Mouse (Mus musculus): ENCODE data around the gene Ctu1. TPM values are rescaled to one million over a fixed set of nuclear protein-coding genes. Genes with fewer than 3 reads are reported as not detected.
A peak's percentile ranks its signal among the peaks of the same experiment; 100 is the strongest.

Gene Ctu1
- polyA plus RNA-seq (2014; fragmentation: Nextera tagmentation; extraction: Ambion mirVana): 18.9 and 20.6 TPM in 2 replicates

- H3K9ac ChIP-seq (ENCODE audit: low read length): peak within 1 kb of the TSS; percentile 72
- DNase-seq (ENCODE audit: low spot score): peak; percentile 98
- H3K4me3 ChIP-seq (ENCODE audit: low read depth, low read length): peak within 1 kb of the TSS; percentile 73
- WGBS: under 1% methylated on average over 26 of the region's 26 CpGs
- H3K36me3 ChIP-seq (ENCODE audit: control insufficient read depth, insufficient read depth, low read length): peaks cover 23% of the 10 kb centered on the region
- peaks cover 3% of the 10 kb centered on the region; the same call in 1 of the 2 replicates for H3K4me1 ChIP-seq (ENCODE audit: control insufficient read depth, insufficient read depth, low read length)
- no peaks in the 10 kb centered on the region for H3K9me3 ChIP-seq (replicated peaks; ENCODE audit: control insufficient read depth, low read length)
- peak; percentile 97 for ATAC-seq
- peak within 1 kb of the TSS; percentile 2; the same call in 1 of the 2 replicates for H3K27ac ChIP-seq (ENCODE audit: low read depth, low read length)
- H3K4me2 ChIP-seq (ENCODE audit: low read length): peak within 1 kb of the TSS; percentile 70
- no peaks in the 10 kb centered on the region for H3K27me3 ChIP-seq (replicated peaks; ENCODE audit: control insufficient read depth, insufficient read depth, low read length)
Measured at GRCm38 (mm10) chr7:43671809-43672580, at the start of gene Ctu1. TSS of gene Ctu1 (plus strand) at chr7:43672016.

GRCm38 (mm10) chr7:43622927-43623326 lies 48.9 kb upstream of the Ctu1 start:
- no peaks in the 10 kb centered on the region for H3K4me1 ChIP-seq (ENCODE audit: control insufficient read depth, insufficient read depth, low read length)
- no peaks in the 10 kb centered on the region for H3K9me3 ChIP-seq (replicated peaks; ENCODE audit: control insufficient read depth, low read length)
- no peak overlapping the region for H3K4me2 ChIP-seq (ENCODE audit: low read length)
- no peak for ATAC-seq
- H3K36me3 ChIP-seq (ENCODE audit: control insufficient read depth, insufficient read depth, low read length): no peaks in the 10 kb centered on the region
- H3K27ac ChIP-seq (ENCODE audit: low read depth, low read length): no peak overlapping the region
- no peak overlapping the region for H3K9ac ChIP-seq (ENCODE audit: low read length)
- WGBS: 85% methylated on average over 7 of the region's 7 CpGs
- no peaks in the 10 kb centered on the region for H3K27me3 ChIP-seq (replicated peaks; ENCODE audit: control insufficient read depth, insufficient read depth, low read length)
- no peak overlapping the region for H3K4me3 ChIP-seq (ENCODE audit: low read depth, low read length)
- DNase-seq (ENCODE audit: low spot score): no peak

- Histone ChIP-seq H3K9ac (ENCODE audit: low read length) (no peak overlapping the region), H3K4me2 (ENCODE audit: low read length) (no peak overlapping the region), H3K4me3 (ENCODE audit: low read depth, low read length) (no peak overlapping the region), H3K4me1 (ENCODE audit: control insufficient read depth, insufficient read depth, low read length) (no peaks in the 10 kb centered on the region), H3K27ac (ENCODE audit: low read depth, low read length) (no peak overlapping the region), H3K9me3 (replicated peaks; ENCODE audit: control insufficient read depth, low read length) (no peaks in the 10 kb centered on the region), H3K27me3 (replicated peaks; ENCODE audit: control insufficient read depth, insufficient read depth, low read length) (no peaks in the 10 kb centered on the region), H3K36me3 (ENCODE audit: control insufficient read depth, insufficient read depth, low read length) (no peaks in the 10 kb centered on the region)
- 17% methylated on average over 10 of the region's 10 CpGs for WGBS
- no peak for ATAC-seq
- DNase-seq (ENCODE audit: low spot score): no peak
Measured at GRCm38 (mm10) chr7:43623819-43624218, 48.0 kb upstream of the Ctu1 start.

- Histone ChIP-seq H3K27ac (ENCODE audit: low read depth, low read length) (no peak overlapping the region), H3K4me3 (ENCODE audit: low read depth, low read length) (no peak overlapping the region), H3K4me2 (ENCODE audit: low read length) (no peak overlapping the region), H3K36me3 (ENCODE audit: control insufficient read depth, insufficient read depth, low read length) (no peaks in the 10 kb centered on the region), H3K9me3 (replicated peaks; ENCODE audit: control insufficient read depth, low read length) (no peaks in the 10 kb centered on the region), H3K9ac (ENCODE audit: low read length) (no peak overlapping the region), H3K27me3 (replicated peaks; ENCODE audit: control insufficient read depth, insufficient read depth, low read length) (no peaks in the 10 kb centered on the region), H3K4me1 (ENCODE audit: control insufficient read depth, insufficient read depth, low read length) (no peaks in the 10 kb centered on the region)
- DNase-seq (ENCODE audit: low spot score) (no peak), ATAC-seq (no peak)
- WGBS: 53% methylated on average over 3 of the region's 3 CpGs
Measured at GRCm38 (mm10) chr7:43625065-43625464, 46.8 kb upstream of the Ctu1 start.

- Histone ChIP-seq H3K9ac (ENCODE audit: low read length) (no peak overlapping the region), H3K4me1 (ENCODE audit: control insufficient read depth, insufficient read depth, low read length) (no peaks in the 10 kb centered on the region), H3K27ac (ENCODE audit: low read depth, low read length) (no peak overlapping the region), H3K4me2 (ENCODE audit: low read length) (no peak overlapping the region), H3K9me3 (replicated peaks; ENCODE audit: control insufficient read depth, low read length) (no peaks in the 10 kb centered on the region), H3K36me3 (ENCODE audit: control insufficient read depth, insufficient read depth, low read length) (no peaks in the 10 kb centered on the region), H3K27me3 (replicated peaks; ENCODE audit: control insufficient read depth, insufficient read depth, low read length) (no peaks in the 10 kb centered on the region), H3K4me3 (ENCODE audit: low read depth, low read length) (no peak overlapping the region)
- DNase-seq (ENCODE audit: low spot score) (no peak), ATAC-seq (no peak)
- 80% methylated on average over 8 of the region's 8 CpGs for WGBS
Measured at GRCm38 (mm10) chr7:43625794-43626422, 45.9 kb upstream of the Ctu1 start.

- Histone ChIP-seq H3K27ac (ENCODE audit: low read depth, low read length) (no peak overlapping the region), H3K9ac (ENCODE audit: low read length) (no peak overlapping the region), H3K4me3 (ENCODE audit: low read depth, low read length) (no peak overlapping the region), H3K36me3 (ENCODE audit: control insufficient read depth, insufficient read depth, low read length) (no peaks in the 10 kb centered on the region), H3K4me1 (ENCODE audit: control insufficient read depth, insufficient read depth, low read length) (no peaks in the 10 kb centered on the region), H3K4me2 (ENCODE audit: low read length) (no peak overlapping the region), H3K27me3 (replicated peaks; ENCODE audit: control insufficient read depth, insufficient read depth, low read length) (no peaks in the 10 kb centered on the region), H3K9me3 (replicated peaks; ENCODE audit: control insufficient read depth, low read length) (no peaks in the 10 kb centered on the region)
- WGBS: 77% methylated on average over 4 of the region's 4 CpGs
- DNase-seq (ENCODE audit: low spot score) (no peak), ATAC-seq (no peak)
Measured at GRCm38 (mm10) chr7:43633940-43634339, 37.9 kb upstream of the Ctu1 start.

- H3K4me2 ChIP-seq (ENCODE audit: low read length): no peak within 1 kb of the TSS
- H3K36me3 ChIP-seq (ENCODE audit: control insufficient read depth, insufficient read depth, low read length): no peaks in the 10 kb centered on the region
- no peak for ATAC-seq
- no peaks in the 10 kb centered on the region for H3K9me3 ChIP-seq (replicated peaks; ENCODE audit: control insufficient read depth, low read length)
- H3K27me3 ChIP-seq (replicated peaks; ENCODE audit: control insufficient read depth, insufficient read depth, low read length): no peaks in the 10 kb centered on the region
- no peak within 1 kb of the TSS for H3K4me3 ChIP-seq (ENCODE audit: low read depth, low read length)
- no peak within 1 kb of the TSS for H3K27ac ChIP-seq (ENCODE audit: low read depth, low read length)
- no peaks in the 10 kb centered on the region for H3K4me1 ChIP-seq (ENCODE audit: control insufficient read depth, insufficient read depth, low read length)
- H3K9ac ChIP-seq (ENCODE audit: low read length): no peak within 1 kb of the TSS
- DNase-seq (ENCODE audit: low spot score): no peak
- WGBS: 78% methylated on average over 6 of the region's 6 CpGs
Measured at GRCm38 (mm10) chr7:43634500-43634899, 37.3 kb upstream of the Ctu1 start, which contains the start of gene Ceacam18. TSS of gene Ceacam18 (plus strand) at chr7:43634707.

- Histone ChIP-seq H3K9me3 (replicated peaks; ENCODE audit: control insufficient read depth, low read length) (no peaks in the 10 kb centered on the region), H3K27me3 (replicated peaks; ENCODE audit: control insufficient read depth, insufficient read depth, low read length) (no peaks in the 10 kb centered on the region), H3K4me3 (ENCODE audit: low read depth, low read length) (no peak overlapping the region), H3K4me1 (ENCODE audit: control insufficient read depth, insufficient read depth, low read length) (no peaks in the 10 kb centered on the region), H3K9ac (ENCODE audit: low read length) (no peak overlapping the region), H3K27ac (ENCODE audit: low read depth, low read length) (no peak overlapping the region), H3K36me3 (ENCODE audit: control insufficient read depth, insufficient read depth, low read length) (no peaks in the 10 kb centered on the region), H3K4me2 (ENCODE audit: low read length) (no peak overlapping the region)
- 73% methylated on average over 2 of the region's 2 CpGs for WGBS
- DNase-seq (ENCODE audit: low spot score) (no peak), ATAC-seq (no peak)
Measured at GRCm38 (mm10) chr7:43636194-43636593, 35.6 kb upstream of the Ctu1 start.

GRCm38 (mm10) chr7:43637118-43637517 lies 34.7 kb upstream of the Ctu1 start:
- no peaks in the 10 kb centered on the region for H3K9me3 ChIP-seq (replicated peaks; ENCODE audit: control insufficient read depth, low read length)
- DNase-seq (ENCODE audit: low spot score) (no peak), ATAC-seq (no peak)
- no peaks in the 10 kb centered on the region for H3K4me1 ChIP-seq (ENCODE audit: control insufficient read depth, insufficient read depth, low read length)
- no peak overlapping the region for H3K9ac ChIP-seq (ENCODE audit: low read length)
- H3K36me3 ChIP-seq (ENCODE audit: control insufficient read depth, insufficient read depth, low read length): no peaks in the 10 kb centered on the region
- H3K4me2 ChIP-seq (ENCODE audit: low read length): no peak overlapping the region
- no peak overlapping the region for H3K4me3 ChIP-seq (ENCODE audit: low read depth, low read length)
- H3K27ac ChIP-seq (ENCODE audit: low read depth, low read length): no peak overlapping the region
- 80% methylated on average over 1 of the region's 1 CpGs for WGBS
- H3K27me3 ChIP-seq (replicated peaks; ENCODE audit: control insufficient read depth, insufficient read depth, low read length): no peaks in the 10 kb centered on the region
